Mouse (Mus musculus): ENCODE measurements at regions not wholly inside any gene's neighbourhood (a gene's known extent, or its start where the extent isn't known, plus 50 kb on each side); places are given as distances from the start of the nearest gene placed in this dataset.

- 22% methylated on average over 13 of the region's 13 CpGs for WGBS
- H3K9ac ChIP-seq (ENCODE audit: low read depth, low read length) = no peak overlapping the region
- H3K27ac ChIP-seq = no peak overlapping the region
- ATAC-seq (replicated peaks; ENCODE audit: low FRiP score, low read depth) (no peak), DNase-seq (ENCODE audit: low spot score) (peak; percentile 83)
- no peaks in the 10 kb centered on the region for H3K36me3 ChIP-seq (ENCODE audit: insufficient read depth, low read length)
- TF ChIP-seq CTCF (IDR thresholded peaks at IDR 0.05; ENCODE audit: low read depth) = no peak
- no peak overlapping the region for H3K4me3 ChIP-seq (replicated peaks; ENCODE audit: low read depth, low read length)
- H3K9me3 ChIP-seq (replicated peaks; ENCODE audit: low read length) = no peaks in the 10 kb centered on the region
- no peaks in the 10 kb centered on the region for H3K27me3 ChIP-seq (ENCODE audit: insufficient read depth, low read length)
- H3K4me2 ChIP-seq (ENCODE audit: low read length) = peak overlapping the region; percentile 37
- no peaks in the 10 kb centered on the region for H3K4me1 ChIP-seq (replicated peaks; ENCODE audit: insufficient read depth, low read length)
Observed at GRCm38 (mm10) chr2:10921486-10922450, 250.1 kb upstream of the Prkcq start.

- no peak for ATAC-seq (replicated peaks; ENCODE audit: low FRiP score, low read depth)
- no peaks in the 10 kb centered on the region for H3K9me3 ChIP-seq (replicated peaks; ENCODE audit: low read length)
- no peaks in the 10 kb centered on the region for H3K4me1 ChIP-seq (replicated peaks; ENCODE audit: insufficient read depth, low read length)
- no peak overlapping the region for H3K4me2 ChIP-seq (ENCODE audit: low read length)
- no peak overlapping the region for H3K4me3 ChIP-seq (replicated peaks; ENCODE audit: low read depth, low read length)
- no peak for TF ChIP-seq CTCF (IDR thresholded peaks at IDR 0.05; ENCODE audit: low read depth)
- H3K36me3 ChIP-seq (ENCODE audit: insufficient read depth, low read length) = no peaks in the 10 kb centered on the region
- no peak for DNase-seq (ENCODE audit: low spot score)
- WGBS = 84% methylated on average over 4 of the region's 4 CpGs
- H3K27ac ChIP-seq = no peak overlapping the region
- H3K27me3 ChIP-seq (ENCODE audit: insufficient read depth, low read length) = no peaks in the 10 kb centered on the region
- no peak overlapping the region for H3K9ac ChIP-seq (ENCODE audit: low read depth, low read length)
Observed at GRCm38 (mm10) chr2:10923984-10924383, 247.9 kb upstream of the Prkcq start.

GRCm38 (mm10) chr2:10925361-10925760, 246.5 kb upstream of the Prkcq start:
- H3K4me2 ChIP-seq (ENCODE audit: low read length) = peak overlapping the region; percentile 6
- H3K4me3 ChIP-seq (replicated peaks; ENCODE audit: low read depth, low read length) = no peak overlapping the region
- no peaks in the 10 kb centered on the region for H3K36me3 ChIP-seq (ENCODE audit: insufficient read depth, low read length)
- no peaks in the 10 kb centered on the region for H3K4me1 ChIP-seq (replicated peaks; ENCODE audit: insufficient read depth, low read length)
- H3K9ac ChIP-seq (ENCODE audit: low read depth, low read length) = no peak overlapping the region
- TF ChIP-seq CTCF (IDR thresholded peaks at IDR 0.05; ENCODE audit: low read depth) = no peak
- WGBS = 42% methylated on average over 7 of the region's 7 CpGs
- H3K9me3 ChIP-seq (replicated peaks; ENCODE audit: low read length) = no peaks in the 10 kb centered on the region
- H3K27ac ChIP-seq = no peak overlapping the region
- no peaks in the 10 kb centered on the region for H3K27me3 ChIP-seq (ENCODE audit: insufficient read depth, low read length)
- ATAC-seq (replicated peaks; ENCODE audit: low FRiP score, low read depth) (no peak), DNase-seq (ENCODE audit: low spot score) (peak; percentile 49)

GRCm38 (mm10) chr2:10937405-10937804, 234.5 kb upstream of the Prkcq start:
- Histone ChIP-seq H3K4me3 (replicated peaks; ENCODE audit: low read depth, low read length) (no peak overlapping the region), H3K4me2 (ENCODE audit: low read length) (no peak overlapping the region), H3K27me3 (ENCODE audit: insufficient read depth, low read length) (no peaks in the 10 kb centered on the region), H3K27ac (no peak overlapping the region), H3K36me3 (ENCODE audit: insufficient read depth, low read length) (no peaks in the 10 kb centered on the region), H3K4me1 (replicated peaks; ENCODE audit: insufficient read depth, low read length) (no peaks in the 10 kb centered on the region), H3K9ac (ENCODE audit: low read depth, low read length) (no peak overlapping the region), H3K9me3 (replicated peaks; ENCODE audit: low read length) (no peaks in the 10 kb centered on the region)
- TF ChIP-seq CTCF (IDR thresholded peaks at IDR 0.05; ENCODE audit: low read depth) = no peak
- DNase-seq (ENCODE audit: low spot score) = peak; percentile 70
- no peak for ATAC-seq (replicated peaks; ENCODE audit: low FRiP score, low read depth)
- 64% methylated on average over 1 of the region's 1 CpGs for WGBS

GRCm38 (mm10) chr2:10965224-10965623, 206.7 kb upstream of the Prkcq start:
- Histone ChIP-seq H3K4me1 (replicated peaks; ENCODE audit: insufficient read depth, low read length) (no peaks in the 10 kb centered on the region), H3K36me3 (ENCODE audit: insufficient read depth, low read length) (no peaks in the 10 kb centered on the region), H3K4me2 (ENCODE audit: low read length) (no peak overlapping the region), H3K27me3 (ENCODE audit: insufficient read depth, low read length) (no peaks in the 10 kb centered on the region), H3K9me3 (replicated peaks; ENCODE audit: low read length) (no peaks in the 10 kb centered on the region), H3K9ac (ENCODE audit: low read depth, low read length) (no peak overlapping the region), H3K4me3 (replicated peaks; ENCODE audit: low read depth, low read length) (no peak overlapping the region), H3K27ac (no peak overlapping the region)
- DNase-seq (ENCODE audit: low spot score) = no peak
- WGBS = 80% methylated on average over 7 of the region's 7 CpGs
- TF ChIP-seq CTCF (IDR thresholded peaks at IDR 0.05; ENCODE audit: low read depth) = no peak
- no peak for ATAC-seq (replicated peaks; ENCODE audit: low FRiP score, low read depth)

GRCm38 (mm10) chr2:10966891-10967290, 205.0 kb upstream of the Prkcq start:
- Histone ChIP-seq H3K36me3 (ENCODE audit: insufficient read depth, low read length) (no peaks in the 10 kb centered on the region), H3K4me1 (replicated peaks; ENCODE audit: insufficient read depth, low read length) (no peaks in the 10 kb centered on the region), H3K9me3 (replicated peaks; ENCODE audit: low read length) (no peaks in the 10 kb centered on the region), H3K27me3 (ENCODE audit: insufficient read depth, low read length) (no peaks in the 10 kb centered on the region), H3K4me2 (ENCODE audit: low read length) (no peak overlapping the region), H3K9ac (ENCODE audit: low read depth, low read length) (no peak overlapping the region), H3K27ac (no peak overlapping the region), H3K4me3 (replicated peaks; ENCODE audit: low read depth, low read length) (no peak overlapping the region)
- ATAC-seq (replicated peaks; ENCODE audit: low FRiP score, low read depth) (no peak), DNase-seq (ENCODE audit: low spot score) (no peak)
- 51% methylated on average over 2 of the region's 2 CpGs for WGBS
- TF ChIP-seq CTCF (IDR thresholded peaks at IDR 0.05; ENCODE audit: low read depth) = no peak
